Mouse (Mus musculus) CD4-positive naive resting alpha-beta T cell, adult 76 days (primary cell): ENCODE measurements around the gene Tmem202. TPM values are rescaled to one million over a fixed set of nuclear protein-coding genes. Genes with fewer than 3 reads are reported as not detected.

Experiments used
- total RNA-seq: library from RNA; stranded (reverse); gene quantifications from one replicate; pipeline ENCODE4 v1.2.4, GENCODE M21; 2023

The Tmem202 gene
- total RNA-seq, result not detected

GRCm38 (mm10) chr9:59539441-59540137, at the start of gene Tmem202, which contains the start of gene Hexa:
Tmem202 (minus strand) TSS chr9:59539847.
Hexa (plus strand) TSS chr9:59539540.

GRCm38 (mm10) chr9:59577844-59578504, 38.3 kb upstream of the Tmem202 start, which contains the start of gene Celf6:
Celf6 (plus strand) TSS chr9:59577917.

GRCm38 (mm10) chr9:59486549-59487065, 53.0 kb downstream of the Tmem202 start, which contains the start of gene Arih1:
Arih1 (minus strand) TSS chr9:59486618.

Other genes with a start within 250 kb of the Tmem202 start
- 77.7 TPM for gene Adpgk, start 248.3 kb downstream of the Tmem202 start, total RNA-seq
- 7.1 TPM for gene Bbs4, start 186.3 kb downstream of the Tmem202 start, total RNA-seq
- gene Arih1, start 53.2 kb downstream of the Tmem202 start, total RNA-seq, result 222 TPM
- 34.6 TPM for gene Hexa, start 307 bp downstream of the Tmem202 start, total RNA-seq
- not detected for gene Celf6, start 38.1 kb upstream of the Tmem202 start, total RNA-seq
- gene Parp6, start 77.4 kb upstream of the Tmem202 start, total RNA-seq, result 65.6 TPM
- gene Pkm, start 116.5 kb upstream of the Tmem202 start, total RNA-seq, result 408 TPM
- gene Gramd2, start 140.3 kb upstream of the Tmem202 start, total RNA-seq, result not detected
- gene Senp8, start 210.9 kb upstream of the Tmem202 start, total RNA-seq, result 1.3 TPM
- gene Myo9a, start 211.0 kb upstream of the Tmem202 start, total RNA-seq, result 16.4 TPM